ENCODE assay signal across 12 mouse cellular contexts in the genomic region with DNA sequence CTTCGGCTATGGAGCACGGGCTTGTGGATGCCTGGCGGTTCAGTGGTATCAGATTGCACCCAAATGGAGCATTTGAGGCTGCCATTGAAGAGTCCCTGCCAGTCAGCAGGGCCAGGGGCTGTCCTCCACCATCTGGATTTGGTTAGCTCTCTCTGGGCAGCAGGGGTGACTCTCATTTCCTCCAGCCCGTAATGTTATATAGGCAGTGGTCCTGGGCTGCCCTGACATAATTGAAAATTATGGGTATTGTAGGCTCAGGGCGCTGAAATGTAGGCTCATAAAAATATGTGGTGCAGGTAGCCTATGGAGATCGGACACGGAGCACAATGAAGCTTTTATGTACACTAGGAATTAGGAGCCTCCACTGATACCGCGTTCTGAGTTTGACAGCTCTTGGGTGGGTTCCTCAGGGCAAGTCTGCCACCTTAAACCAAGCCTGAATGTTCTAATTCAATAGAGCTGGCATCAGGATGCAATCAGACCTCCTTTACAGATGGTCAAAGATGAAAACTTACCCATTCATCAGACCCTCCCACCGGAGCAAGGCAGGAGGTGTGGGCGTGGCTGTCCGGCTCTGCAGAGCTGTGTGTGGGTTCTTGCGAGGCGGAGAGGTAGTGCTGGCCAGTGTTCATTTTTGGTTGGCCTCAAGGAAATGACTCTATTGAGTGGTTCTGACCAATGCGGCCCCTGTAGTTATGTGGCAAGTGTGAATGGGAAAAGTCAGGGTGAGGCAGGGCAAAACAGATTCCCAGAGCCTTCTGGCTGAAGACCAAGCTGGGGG.
DNase-seq lines count a peak whose midpoint lies in the region; ATAC-seq lines count a peak whose summit lies in the region.
"Had no signal": no experiment of that assay in that cellular context is flagged by ENCODE, and none has a peak within 500 bp of the region (broad histone marks: within the 10 kb centered on the region; RNA-seq: fewer than 3 reads in every experiment).

No protein-coding gene starts in this region.

- ATAC-seq in hindbrain, embryonic 16.5 days = no peak
- ATAC-seq in limb, embryonic 12.5 days (ENCODE audit: insufficient number of reproducible peaks, insufficient read depth, low FRiP score, low TSS enrichment, low read depth) = peak; percentile 92
- ATAC-seq: CD4-positive, CD25-positive, alpha-beta regulatory T cell, adult 4 months had no signal

- H3K4me3 ChIP-seq in hindbrain, embryonic 10.5 days = no peak overlapping the region
- no peak overlapping the region for H3K4me3 ChIP-seq in hindbrain, embryonic 16.5 days (ENCODE audit: low read length)
- H3K4me3 ChIP-seq in embryonic facial prominence, embryonic 10.5 days = peak overlapping the region; percentile 24; the same call in 1 of the 2 replicates
- no peak overlapping the region for H3K4me3 ChIP-seq in limb, embryonic 12.5 days (replicated peaks)
- H3K4me3 ChIP-seq: heart, embryonic 15.5 days; liver, embryonic 13.5 days had no signal

- no peaks in the 10 kb centered on the region for H3K9me3 ChIP-seq in hindbrain, embryonic 10.5 days
- H3K9me3 ChIP-seq in hindbrain, embryonic 16.5 days (ENCODE audit: control insufficient read depth, low read length) = no peaks in the 10 kb centered on the region
- no peaks in the 10 kb centered on the region for H3K9me3 ChIP-seq in embryonic facial prominence, embryonic 10.5 days
- no peaks in the 10 kb centered on the region for H3K9me3 ChIP-seq in limb, embryonic 12.5 days
- H3K9me3 ChIP-seq: heart, embryonic 15.5 days; liver, embryonic 13.5 days had no signal

- H3K4me1 ChIP-seq in hindbrain, embryonic 10.5 days (replicated peaks) = peaks cover 35% of the 10 kb centered on the region
- no peaks in the 10 kb centered on the region; the same call in 1 of the 2 replicates for H3K4me1 ChIP-seq in hindbrain, embryonic 16.5 days (ENCODE audit: control insufficient read depth, insufficient read depth, low read depth, low read length)
- H3K4me1 ChIP-seq in embryonic facial prominence, embryonic 10.5 days = peaks cover 75% of the 10 kb centered on the region
- H3K4me1 ChIP-seq in limb, embryonic 12.5 days (replicated peaks) = peaks cover 91% of the 10 kb centered on the region
- H3K4me1 ChIP-seq: liver, embryonic 13.5 days had no signal

- H3K4me2 ChIP-seq in hindbrain, embryonic 16.5 days (ENCODE audit: low read length) = no peak overlapping the region
- H3K4me2 ChIP-seq in limb, embryonic 12.5 days = peak overlapping the region; percentile 40
- H3K4me2 ChIP-seq: heart, embryonic 15.5 days; liver, embryonic 13.5 days had no signal

- H3K27ac ChIP-seq in hindbrain, embryonic 10.5 days = 0 out of 2 replicates have a peak overlapping the region, but pooled peaks have one; percentile 2
- H3K27ac ChIP-seq in hindbrain, embryonic 16.5 days (ENCODE audit: low read depth, low read length) = no peak overlapping the region
- H3K27ac ChIP-seq in embryonic facial prominence, embryonic 10.5 days (replicated peaks) = peak overlapping the region; percentile 69
- H3K27ac ChIP-seq in limb, embryonic 12.5 days = peak overlapping the region; percentile 83
- H3K27ac ChIP-seq: heart, embryonic 15.5 days; liver, embryonic 13.5 days had no signal

- 63% methylated on average over 15 of the region's 15 CpGs for WGBS in hindbrain, embryonic 10.5 days
- 78% methylated on average over 15 of the region's 15 CpGs for WGBS in hindbrain, embryonic 16.5 days
- 34% methylated on average over 15 of the region's 15 CpGs for WGBS in embryonic facial prominence, embryonic 10.5 days
- WGBS in limb, embryonic 12.5 days = 8% methylated on average over 15 of the region's 15 CpGs

- peaks cover 15% of the 10 kb centered on the region for H3K36me3 ChIP-seq in hindbrain, embryonic 10.5 days
- no peaks in the 10 kb centered on the region for H3K36me3 ChIP-seq in hindbrain, embryonic 16.5 days (ENCODE audit: control insufficient read depth, insufficient read depth, low read length)
- H3K36me3 ChIP-seq in embryonic facial prominence, embryonic 10.5 days (replicated peaks) = peaks cover 23% of the 10 kb centered on the region
- peaks cover 24% of the 10 kb centered on the region for H3K36me3 ChIP-seq in limb, embryonic 12.5 days

- peak; percentile 66 for DNase-seq in hindbrain, embryonic 10.5 days (ENCODE audit: low spot score)
- peak; percentile 89 for DNase-seq in embryo, embryonic 10 days (ENCODE audit: low spot score)
- peak; percentile 90 for DNase-seq in embryonic facial prominence, embryonic 10.5 days (ENCODE audit: low spot score)
- no peak for DNase-seq in urinary bladder, postnatal 25 days (ENCODE audit: low spot score)
- no peak for DNase-seq in cerebellum, postnatal 4 days (ENCODE audit: low spot score in 2 of 2)
- DNase-seq: kidney, adult 9 months; liver, embryonic 13.5 days; thymus, postnatal 25 days had no signal

- H3K27me3 ChIP-seq in hindbrain, embryonic 10.5 days (ENCODE audit: insufficient read depth, poor library complexity, severe bottlenecking) = no peaks in the 10 kb centered on the region
- H3K27me3 ChIP-seq in hindbrain, embryonic 16.5 days (replicated peaks; ENCODE audit: control insufficient read depth, insufficient read depth, low read length) = no peaks in the 10 kb centered on the region
- H3K27me3 ChIP-seq in embryonic facial prominence, embryonic 10.5 days (replicated peaks; ENCODE audit: low read depth, poor library complexity, severe bottlenecking) = no peaks in the 10 kb centered on the region
- 0 out of 2 replicates have a peak, but pooled peaks cover 6% of the 10 kb centered on the region for H3K27me3 ChIP-seq in limb, embryonic 12.5 days
- H3K27me3 ChIP-seq: heart, embryonic 15.5 days; liver, embryonic 13.5 days had no signal

- no peak overlapping the region for H3K9ac ChIP-seq in hindbrain, embryonic 16.5 days (ENCODE audit: low read depth, low read length)
- H3K9ac ChIP-seq in limb, embryonic 12.5 days (replicated peaks) = no peak overlapping the region
- H3K9ac ChIP-seq: heart, embryonic 15.5 days; liver, embryonic 13.5 days had no signal

Comparison
In these comparisons a context has a peak if more than half of its experiments do, and no peak if none do; other contexts are left out.
1. DNase-seq: peak in hindbrain, embryonic 10.5 days (single experiment), embryo, embryonic 10 days (single experiment) and embryonic facial prominence, embryonic 10.5 days (single experiment); none in urinary bladder, postnatal 25 days (single experiment) and cerebellum, postnatal 4 days (0 of 2).